Mouse (Mus musculus) forebrain, postnatal 0 days (tissue): ENCODE measurements around the gene Rpl27. TPM values are rescaled to one million over a fixed set of nuclear protein-coding genes. Genes with fewer than 3 reads are reported as not detected.
"Not testable (repeated sequence)": the region's sequence is repeated elsewhere in the genome, so short reads cannot be mapped to it uniquely, and the experiment has no call there.

Experiments used
- ATAC-seq: fragments of 200-750 bp; cut with Nextera tagmentation; 2 replicates; pipeline ENCODE4 v1.8.0; 2017; ENCODE audit warnings: mild to moderate bottlenecking, moderate library complexity
- DNase-seq: peaks from one replicate; pipeline ENCODE4 v3.0.0-alpha.2; 2015
- H3K27ac ChIP-seq: fragments of 300-500 bp; sonication (generic); 2 replicates; pipeline ENCODE4 v1.5.1; 2014; ENCODE audit warnings: low read depth, mild to moderate bottlenecking, antibody characterized with exemption, low read length, moderate library complexity, mixed read lengths
- H3K27me3 ChIP-seq: fragments of 300-500 bp; sonication (generic); 2 replicates; pipeline ENCODE4 v1.6.1; 2014; ENCODE audit warnings: mild to moderate bottlenecking, low read length, mixed read lengths; ENCODE audit not compliant: insufficient read depth
- H3K36me3 ChIP-seq: fragments of 300-500 bp; sonication (generic); 2 replicates; pipeline ENCODE4 v1.6.1; 2014; ENCODE audit warnings: mild to moderate bottlenecking, moderate library complexity; ENCODE audit not compliant: insufficient read depth
- H3K4me1 ChIP-seq: fragments of 300-500 bp; sonication (generic); 2 replicates; pipeline ENCODE4 v1.6.1; 2014; ENCODE audit warnings: antibody characterized with exemption; ENCODE audit not compliant: insufficient read depth
- H3K4me2 ChIP-seq: fragments of 300-500 bp; sonication (generic); 2 replicates; pipeline ENCODE4 v1.6.1; 2014; ENCODE audit warnings: low read depth, mild to moderate bottlenecking, moderate library complexity
- H3K4me3 ChIP-seq: fragments of 300-500 bp; sonication (generic); 2 replicates; pipeline ENCODE4 v1.5.1; 2014; ENCODE audit warnings: low read depth, low read length, mixed read lengths
- H3K9ac ChIP-seq: fragments of 300-500 bp; sonication (generic); 2 replicates; pipeline ENCODE4 v1.6.1; 2014; ENCODE audit warnings: mild to moderate bottlenecking
- H3K9me3 ChIP-seq: fragments of 300-500 bp; sonication (generic); 2 replicates; pipeline ENCODE4 v1.6.1; 2016; ENCODE audit warnings: low read length
- CTCF ChIP-seq: sonication (generic); IDR thresholded peaks from 2 replicates; pipeline ENCODE4 v1.5.1; 2016; ENCODE audit warnings: antibody characterized with exemption, control low read depth, low read depth
- WGBS: fragments of 180-500 bp; shearing (Covaris S2); extraction: QIAGEN DNeasy Blood & Tissue Kit; methylation state at CpG from one replicate; pipeline ENCODE4 v1.1.7; 2014; 5-methylcytosine and 5-hydroxymethylcytosine counted together
- polyA plus RNA-seq: library from polyadenylated mRNA; unstranded; fragments of >200 nt; fragmentation: Nextera tagmentation; extraction: Ambion mirVana; gene quantifications from 2 replicates; pipeline ENCODE4 v1.2.1, GENCODE M21; 2015
- total RNA-seq: library from RNA; depleted of rRNA; stranded (reverse); fragments of >200 nt; gene quantifications from 2 replicates; pipeline ENCODE4 v1.2.3, GENCODE M21; 2014

Gene Rpl27
- total and polyA plus RNA-seq, 2 experiments from 2014 or later: 274 to 785 TPM

DNA sequence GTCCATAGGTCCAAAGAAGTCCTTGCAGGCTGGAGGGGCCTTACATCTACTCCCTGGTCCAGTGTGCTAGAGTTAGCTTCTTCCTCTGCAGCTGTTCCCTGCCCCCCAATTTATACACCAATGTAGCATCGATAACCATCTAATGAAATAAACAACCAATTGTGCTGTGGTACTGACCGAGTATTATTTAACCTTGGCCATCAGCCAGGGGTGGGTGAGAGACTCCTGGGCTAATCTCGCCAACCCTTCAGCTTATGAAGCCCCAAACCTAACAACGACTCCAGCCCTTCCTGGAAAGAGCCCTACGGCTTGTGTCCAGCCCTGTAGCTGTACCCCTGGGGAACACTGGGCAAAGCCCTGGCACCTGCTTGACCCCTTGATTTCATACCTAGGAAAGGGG is 32.2 kb downstream of the Rpl27 start:
- no peak for DNase-seq
- Histone ChIP-seq H3K27ac (no peak overlapping the region), H3K36me3 (peaks cover 16% of the 10 kb centered on the region), H3K27me3 (no peaks in the 10 kb centered on the region), H3K9me3 (no peaks in the 10 kb centered on the region), H3K4me2 (no peak overlapping the region), H3K4me3 (no peak overlapping the region), H3K4me1 (peaks cover 8% of the 10 kb centered on the region; the same call in 1 of the 2 replicates), H3K9ac (no peak overlapping the region)
- TF ChIP-seq CTCF: no peak
- WGBS: 50% methylated on average over 5 of the region's 5 CpGs
- ATAC-seq: no peak

DNA sequence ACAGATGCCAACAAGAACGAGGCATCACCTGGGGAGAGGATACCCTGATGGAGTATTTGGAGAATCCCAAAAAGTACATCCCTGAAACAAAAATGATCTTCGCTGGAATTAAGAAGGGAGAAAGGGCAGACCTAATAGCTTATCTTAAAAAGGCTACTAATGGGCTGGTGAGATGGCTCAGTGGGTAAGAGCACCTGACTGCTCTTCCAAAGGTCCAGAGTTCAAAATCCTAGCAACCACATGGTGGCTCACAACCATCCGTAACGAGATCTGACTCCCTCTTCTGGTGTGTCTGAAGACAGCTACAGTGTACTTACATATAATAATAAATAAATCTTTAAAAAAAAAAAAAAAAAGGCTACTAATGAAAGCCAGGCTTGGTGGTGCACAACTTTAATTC is 34.3 kb downstream of the Rpl27 start:
- ATAC-seq, H3K27me3 ChIP-seq, H3K27ac ChIP-seq, H3K4me1 ChIP-seq, H3K9ac ChIP-seq, H3K4me2 ChIP-seq, H3K4me3 ChIP-seq, DNase-seq, H3K9me3 ChIP-seq, H3K36me3 ChIP-seq: not testable (repeated sequence)
- 77% methylated on average over 4 of the region's 4 CpGs for WGBS

DNA sequence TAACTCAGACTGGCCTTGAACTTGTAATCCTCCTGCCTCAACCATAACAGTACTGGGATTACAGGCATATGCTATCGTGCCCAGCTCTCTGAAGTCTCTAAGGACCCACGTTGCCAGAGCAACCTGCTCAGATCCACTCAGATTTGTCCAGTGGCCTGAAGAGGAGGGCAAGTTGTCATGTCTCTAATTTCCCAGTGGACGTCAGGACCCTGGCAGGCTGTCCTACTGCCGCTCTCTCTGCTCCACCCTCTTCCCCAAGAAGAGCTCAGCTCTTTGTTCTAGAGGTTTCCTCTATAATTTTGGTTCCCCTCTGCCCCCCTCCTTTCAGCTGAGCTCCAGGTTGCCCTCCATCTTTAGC is 35.1 kb downstream of the Rpl27 start:
- no peak for TF ChIP-seq CTCF
- Histone ChIP-seq H3K9me3 (no peaks in the 10 kb centered on the region), H3K4me2 (no peak overlapping the region), H3K27ac (peak overlapping the region; percentile 51), H3K4me3 (no peak overlapping the region), H3K4me1 (peaks cover 8% of the 10 kb centered on the region; the same call in 1 of the 2 replicates), H3K9ac (no peak overlapping the region), H3K27me3 (no peaks in the 10 kb centered on the region), H3K36me3 (peaks cover under 1% of the 10 kb centered on the region; the same call in 1 of the 2 replicates)
- ATAC-seq (peak; percentile 53), DNase-seq (no peak)
- 4% methylated on average over 4 of the region's 4 CpGs for WGBS

DNA sequence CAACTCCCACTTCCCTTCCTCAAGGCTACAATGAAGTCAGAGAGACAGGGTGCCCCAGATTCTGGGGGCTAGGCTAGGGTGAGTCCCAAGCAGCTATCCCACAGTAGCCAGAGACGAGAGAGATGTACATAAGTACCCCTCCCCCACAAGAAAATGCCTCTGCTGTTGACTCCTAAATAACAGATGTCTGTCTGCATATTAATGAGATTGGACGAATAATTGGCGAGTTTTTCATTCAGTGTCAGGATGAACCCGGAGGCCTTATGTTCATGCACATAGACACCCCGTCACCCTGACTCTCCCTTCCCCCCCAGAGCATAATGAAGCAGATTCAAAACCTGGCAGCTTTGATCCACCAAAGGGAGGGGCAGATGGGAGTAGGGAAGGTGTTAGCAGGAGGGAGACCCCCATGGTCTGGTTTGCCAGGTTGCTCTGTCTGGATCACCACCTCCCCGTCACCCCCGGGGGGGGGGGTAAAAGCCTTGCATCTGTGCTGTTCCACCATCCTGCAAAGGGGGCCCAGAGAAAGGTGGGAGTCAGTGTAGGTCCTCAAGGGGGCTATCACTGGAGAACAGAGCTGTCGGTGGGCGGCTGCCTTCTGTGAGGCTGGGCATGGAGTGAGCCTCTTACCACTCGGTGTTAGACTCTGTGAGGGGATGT is 35.6 kb downstream of the Rpl27 start:
- Histone ChIP-seq H3K36me3 (no peaks in the 10 kb centered on the region), H3K27ac (peak overlapping the region; percentile 51), H3K4me3 (no peak overlapping the region), H3K9ac (no peak overlapping the region), H3K27me3 (no peaks in the 10 kb centered on the region), H3K4me2 (no peak overlapping the region), H3K9me3 (no peaks in the 10 kb centered on the region), H3K4me1 (peaks cover 8% of the 10 kb centered on the region; the same call in 1 of the 2 replicates)
- WGBS: 14% methylated on average over 10 of the region's 10 CpGs
- TF ChIP-seq CTCF: no peak
- DNase-seq: peak; percentile 67
- peak; percentile 85 for ATAC-seq

DNA sequence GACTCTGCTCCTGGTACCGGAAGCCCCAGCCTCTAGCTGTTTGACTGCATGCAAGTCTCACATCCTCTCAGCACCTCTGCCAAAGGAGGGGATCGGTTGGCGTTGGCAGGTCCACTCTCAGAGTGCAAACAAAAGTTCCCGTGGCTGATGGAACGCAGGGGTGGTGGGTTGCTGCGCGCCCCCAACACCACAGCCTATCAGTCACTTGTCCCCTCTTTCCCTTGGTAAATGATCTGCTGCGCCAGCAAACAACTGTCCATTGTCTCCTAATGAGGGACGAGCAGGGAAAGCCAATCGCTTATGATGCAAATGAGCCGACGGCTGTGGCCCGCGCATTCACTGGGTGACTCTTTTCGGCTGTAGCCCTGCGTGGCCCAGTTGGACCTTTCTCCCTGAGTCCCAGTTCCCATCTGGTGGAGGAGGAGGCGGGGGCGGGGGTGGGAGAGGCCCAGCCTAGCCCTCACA is 37.1 kb downstream of the Rpl27 start:
- Histone ChIP-seq H3K27ac (peak overlapping the region; percentile 45; the same call in 1 of the 2 replicates), H3K36me3 (no peaks in the 10 kb centered on the region), H3K27me3 (no peaks in the 10 kb centered on the region), H3K9me3 (no peaks in the 10 kb centered on the region), H3K4me2 (peak overlapping the region; percentile 16), H3K4me1 (peaks cover 8% of the 10 kb centered on the region; the same call in 1 of the 2 replicates), H3K9ac (no peak overlapping the region), H3K4me3 (no peak overlapping the region)
- ATAC-seq: no peak
- WGBS: 6% methylated on average over 18 of the region's 18 CpGs
- TF ChIP-seq CTCF: no peak
- no peak for DNase-seq

DNA sequence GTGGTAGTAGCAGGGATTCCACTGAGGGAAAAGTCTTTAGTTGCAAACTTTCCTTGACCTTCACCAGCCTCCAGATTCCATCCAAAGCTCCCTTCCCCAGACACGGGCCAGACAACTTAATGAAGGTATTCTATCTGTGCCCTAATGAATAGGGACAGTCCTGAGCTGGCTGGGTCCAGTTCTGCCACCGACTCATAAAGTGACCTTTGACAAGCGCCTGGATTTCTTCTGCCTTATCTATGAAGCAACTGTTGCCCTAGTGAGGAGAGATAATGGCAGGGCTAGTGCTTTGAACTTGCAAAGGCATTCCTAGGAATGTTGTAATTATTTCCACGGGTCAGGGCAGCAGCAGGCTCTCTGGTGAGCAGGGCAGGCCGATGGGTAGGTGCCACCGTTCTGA is 38.8 kb downstream of the Rpl27 start:
- Histone ChIP-seq H3K9me3 (no peaks in the 10 kb centered on the region), H3K4me1 (peaks cover 8% of the 10 kb centered on the region; the same call in 1 of the 2 replicates), H3K27me3 (no peaks in the 10 kb centered on the region), H3K4me2 (no peak overlapping the region), H3K9ac (no peak overlapping the region), H3K27ac (no peak overlapping the region), H3K36me3 (no peaks in the 10 kb centered on the region), H3K4me3 (no peak overlapping the region)
- no peak for TF ChIP-seq CTCF
- ATAC-seq (no peak), DNase-seq (no peak)
- WGBS: 74% methylated on average over 6 of the region's 6 CpGs

DNA sequence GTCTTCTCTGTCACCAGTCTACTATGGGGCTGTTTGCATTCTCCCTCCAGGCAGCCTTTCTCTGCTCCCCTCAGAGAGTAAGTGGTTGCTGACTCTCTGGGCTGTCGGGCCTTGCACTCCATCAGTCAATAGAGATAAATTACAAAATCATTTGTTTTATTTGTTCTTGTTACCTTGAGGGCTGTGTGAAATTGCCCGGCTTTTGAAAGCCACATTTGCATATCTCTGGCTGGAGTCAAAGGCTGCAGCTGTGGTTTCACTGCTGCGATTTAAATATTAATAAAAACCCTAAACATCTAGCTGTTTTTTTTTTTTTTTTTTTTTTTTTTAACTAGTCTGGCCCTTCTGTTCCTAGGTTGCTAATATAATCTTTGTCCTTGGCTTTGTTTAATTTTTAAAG is 41.7 kb downstream of the Rpl27 start:
- H3K4me1 ChIP-seq: no peaks in the 10 kb centered on the region
- no peak overlapping the region for H3K27ac ChIP-seq
- 24% methylated on average over 3 of the region's 3 CpGs for WGBS
- TF ChIP-seq CTCF: no peak
- DNase-seq (no peak), ATAC-seq (no peak)
- H3K4me3 ChIP-seq: no peak overlapping the region
- no peak overlapping the region for H3K9ac ChIP-seq
- H3K9me3 ChIP-seq: no peaks in the 10 kb centered on the region
- no peak overlapping the region for H3K4me2 ChIP-seq
- no peaks in the 10 kb centered on the region for H3K36me3 ChIP-seq
- H3K27me3 ChIP-seq: no peaks in the 10 kb centered on the region
